Mouse (Mus musculus) adrenal gland, adult 18-20 months (tissue): ENCODE data around the gene Pbld2. TPM values are rescaled to one million over a fixed set of nuclear protein-coding genes. Genes with fewer than 3 reads are reported as not detected.

Experiments used
- DNase-seq, 2 experiments: peaks; one replicate each; pipeline ENCODE4 v3.0.0; 2021 to 2022; ENCODE audit warnings: low spot score in 2 of 2
- total RNA-seq, 2 experiments: library from RNA; stranded (reverse); gene quantifications; 1 replicate in 1 of 2; 2 replicates in 1 of 2; pipeline ENCODE4 v1.2.3; 2021

Gene Pbld2
- total RNA-seq, 2 experiments from 2014 or later, result 4.2 to 4.9 TPM

- DNase-seq, result no peak
Measured at GRCm38 (mm10) chr10:63060406-63060805, 36.3 kb downstream of the Pbld2 start.

DNA sequence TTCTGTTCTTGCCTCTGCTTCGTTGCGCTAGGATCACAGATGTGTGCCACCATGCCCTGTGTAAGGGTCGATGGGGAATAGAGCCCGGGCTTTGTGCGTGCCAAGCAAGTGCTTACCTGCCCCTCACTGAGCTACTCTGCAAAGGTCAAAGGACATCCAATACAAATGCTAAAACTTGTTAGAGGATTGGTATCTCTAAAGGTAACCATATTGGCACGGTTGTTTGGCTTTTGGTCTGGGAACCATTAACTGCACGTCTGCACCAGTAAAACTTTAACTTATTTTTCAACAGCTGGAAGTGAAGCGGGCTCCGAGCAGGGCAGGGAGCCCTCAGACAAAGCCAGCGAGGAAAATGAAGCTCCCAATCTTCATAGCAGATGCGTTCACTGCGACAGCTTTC, 37.2 kb downstream of the Pbld2 start:
- DNase-seq, result no peak

GRCm38 (mm10) chr10:63062696-63063095, 38.6 kb downstream of the Pbld2 start:
- no peak for DNase-seq

DNA sequence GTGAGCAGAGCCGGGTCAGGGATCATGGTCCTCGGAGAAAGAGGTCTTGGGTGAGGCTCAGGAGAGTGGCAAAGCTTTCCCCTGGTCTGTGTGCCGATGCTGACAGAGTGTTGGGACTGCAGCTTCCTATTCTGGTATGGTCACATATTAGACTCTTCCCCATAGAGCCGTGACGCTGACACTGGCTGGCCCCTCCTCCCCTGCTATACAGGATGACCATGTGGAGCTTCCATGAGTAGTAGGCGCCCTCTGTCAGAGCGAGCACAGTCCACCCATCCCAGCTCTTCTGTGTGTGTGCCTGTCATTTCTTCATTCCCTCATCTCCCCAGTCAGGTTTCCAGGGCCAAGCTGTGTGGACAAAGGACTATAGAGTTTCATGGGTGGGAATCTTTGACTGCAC, 39.2 kb downstream of the Pbld2 start:
- DNase-seq, result no peak

DNA sequence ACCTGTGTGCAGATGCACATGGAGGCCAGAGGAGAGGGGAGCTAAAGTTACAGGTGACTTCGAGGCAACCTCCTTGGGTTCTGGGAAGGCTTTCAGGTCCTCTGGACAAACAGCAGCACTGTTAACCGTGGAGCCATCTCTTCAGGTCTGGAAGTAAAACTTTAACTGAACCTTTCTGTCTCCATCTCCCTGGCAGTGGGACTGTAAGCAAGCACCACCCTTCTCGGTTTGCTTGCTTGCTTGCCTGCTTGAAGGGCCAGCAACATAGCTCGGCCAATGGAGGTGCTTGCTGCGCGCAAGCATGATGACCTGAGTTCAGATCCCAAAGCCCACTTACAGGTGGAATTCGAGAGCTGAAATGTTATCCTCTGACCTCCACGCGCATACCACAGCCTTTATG, 40.4 kb downstream of the Pbld2 start:
- DNase-seq, result no peak

DNA sequence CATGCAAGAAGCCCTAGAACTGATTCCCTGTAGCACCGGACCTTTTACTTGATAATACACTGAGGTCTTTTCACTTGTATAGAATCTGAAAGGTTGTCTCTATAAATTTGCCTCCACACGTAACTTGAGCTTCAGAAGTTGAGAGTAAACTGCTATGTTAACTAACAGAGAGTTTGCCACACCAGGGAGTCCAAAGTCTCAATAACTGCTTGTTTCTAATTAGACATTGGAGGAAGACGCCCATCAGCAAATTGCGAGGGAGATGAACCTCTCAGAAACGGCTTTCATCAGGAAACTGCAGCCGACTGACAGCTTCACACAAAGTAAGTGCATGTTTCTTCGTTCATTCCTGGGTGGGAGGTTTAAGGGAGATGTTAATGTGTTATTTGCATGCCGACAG, 41.4 kb downstream of the Pbld2 start:
- DNase-seq, result no peak

GRCm38 (mm10) chr10:63065988-63066387, 41.9 kb downstream of the Pbld2 start:
- peak; percentile 72 to 77 for DNase-seq

DNA sequence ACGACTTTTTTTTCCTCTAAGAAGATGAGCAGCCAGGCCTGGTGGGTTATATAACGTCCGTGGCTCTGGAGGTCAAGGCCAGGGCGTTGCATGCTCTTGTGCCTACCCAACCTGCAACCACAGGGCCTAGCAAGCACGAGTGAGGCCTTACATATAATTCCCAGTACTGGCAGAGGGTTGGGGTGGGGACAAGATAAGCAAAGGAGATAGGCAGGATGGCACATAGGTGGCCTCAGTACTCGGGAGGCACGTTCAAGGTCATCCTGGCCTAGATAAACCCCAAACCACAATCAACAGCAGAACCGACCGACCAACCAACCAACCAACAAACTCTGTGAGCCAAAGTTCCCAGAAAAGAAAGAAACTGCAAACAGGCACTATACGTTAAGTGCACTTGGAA, 62.2 kb downstream of the Pbld2 start:
- no peak for DNase-seq

DNA sequence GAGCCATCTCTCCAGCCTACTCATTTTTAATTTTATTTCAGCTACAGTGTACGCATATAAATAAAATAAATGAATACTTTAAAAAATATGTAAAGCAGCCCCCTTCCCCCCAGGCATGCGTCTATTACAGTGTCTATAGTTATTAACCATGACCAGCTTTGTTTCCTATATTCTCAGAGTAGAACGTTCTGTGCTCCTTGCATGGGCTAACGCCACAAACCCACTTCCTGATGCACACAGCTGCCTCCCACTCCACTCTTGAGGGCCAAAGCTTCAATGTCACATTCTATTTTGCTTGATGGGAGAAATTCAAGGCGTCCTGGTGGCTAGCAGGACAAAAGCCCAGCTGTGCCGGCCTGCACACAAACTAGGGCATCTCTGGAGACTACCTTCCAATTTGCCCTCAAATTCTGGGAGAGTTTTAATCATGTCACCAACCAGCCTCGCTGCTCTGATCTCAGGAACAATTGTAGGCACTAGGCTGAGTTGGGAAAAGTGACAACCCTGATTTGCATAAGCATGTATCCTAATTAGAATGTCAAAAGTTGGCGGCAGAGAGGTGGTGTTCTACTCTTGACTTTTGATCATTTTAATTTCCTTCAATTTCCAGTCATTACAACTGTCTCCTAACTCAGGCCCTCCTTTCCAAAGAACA, 65.1 kb downstream of the Pbld2 start:
- no peak for DNase-seq

GRCm38 (mm10) chr10:63089758-63090571, 65.8 kb downstream of the Pbld2 start:
- DNase-seq, result no peak

GRCm38 (mm10) chr10:63091915-63092314, 67.8 kb downstream of the Pbld2 start:
- DNase-seq, result no peak

GRCm38 (mm10) chr10:63092616-63093550, 68.8 kb downstream of the Pbld2 start:
- no peak for DNase-seq

- no peak for DNase-seq
Measured at GRCm38 (mm10) chr10:63096757-63097156, 72.6 kb downstream of the Pbld2 start.

- no peak for DNase-seq
Measured at GRCm38 (mm10) chr10:63098191-63098590, 74.1 kb downstream of the Pbld2 start.

- DNase-seq, result no peak
Measured at GRCm38 (mm10) chr10:63099521-63099920, 75.4 kb downstream of the Pbld2 start, which contains the start of gene Atoh7. Gene Atoh7, plus strand, starts transcription at chr10:63099651.

GRCm38 (mm10) chr10:63099941-63100562, 75.9 kb downstream of the Pbld2 start:
- DNase-seq, result peak; percentile 28 to 32

DNA sequence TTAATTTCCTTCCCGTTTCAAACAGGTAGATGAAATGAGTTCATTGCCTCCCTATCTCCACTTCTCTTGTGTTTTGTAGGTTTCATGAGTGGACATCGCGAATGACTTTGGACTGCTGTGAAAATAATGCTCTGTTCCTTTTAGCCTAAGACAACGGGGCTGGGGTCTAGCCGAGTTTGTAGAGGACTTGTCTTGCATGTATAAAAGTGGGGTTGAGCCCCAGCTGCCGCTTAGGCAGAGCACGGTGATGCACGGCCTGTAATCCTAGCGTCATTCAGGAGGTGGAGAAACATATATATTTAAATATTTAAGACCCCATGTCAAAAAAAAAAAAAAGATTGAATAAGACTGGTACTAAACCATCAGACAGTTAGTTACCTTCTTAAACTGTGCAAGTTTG, 76.5 kb downstream of the Pbld2 start:
- no peak for DNase-seq
